Mouse (Mus musculus): ENCODE data around the gene Gstp2. TPM values are rescaled to one million over a fixed set of nuclear protein-coding genes. Genes with fewer than 3 reads are reported as not detected.

Gstp2 gene
- total and polyA plus RNA-seq, 2 experiments: 7.9 to 9.2 TPM

- TF ChIP-seq POLR2A (IDR thresholded peaks at IDR 0.05; ENCODE audit: extremely low read depth, insufficient read depth, low read length): no peak
- TF ChIP-seq CTCF (IDR thresholded peaks at IDR 0.05; ENCODE audit: low read depth, low read length): peak; percentile 74
- no peaks in the 10 kb centered on the region for H3K27me3 ChIP-seq (ENCODE audit: control insufficient read depth, insufficient read depth, low read length)
Observed at GRCm38 (mm10) chr19:4084984-4085383, 39.2 kb upstream of the Gstp2 start.

GRCm38 (mm10) chr19:4083826-4084225 is 38.0 kb upstream of the Gstp2 start:
- H3K27me3 ChIP-seq (ENCODE audit: control insufficient read depth, insufficient read depth, low read length): no peaks in the 10 kb centered on the region
- 80% methylated on average over 8 of the region's 8 CpGs for WGBS
- no peak overlapping the region for H3K9ac ChIP-seq (ENCODE audit: low read depth, low read length)
- H3K36me3 ChIP-seq (ENCODE audit: control insufficient read depth, insufficient read depth, low read length): no peaks in the 10 kb centered on the region
- no peak for TF ChIP-seq CTCF (IDR thresholded peaks at IDR 0.05; ENCODE audit: low read depth, low read length)
- TF ChIP-seq POLR2A (IDR thresholded peaks at IDR 0.05; ENCODE audit: extremely low read depth, insufficient read depth, low read length): no peak
- H3K4me1 ChIP-seq (ENCODE audit: control insufficient read depth, insufficient read depth, low read length): peaks cover 17% of the 10 kb centered on the region; the same call in 1 of the 2 replicates
- no peak for DNase-seq (ENCODE audit: extremely low read depth, low read depth, low spot score)
- H3K79me2 ChIP-seq (ENCODE audit: control insufficient read depth, insufficient read depth, low read length): no peaks in the 10 kb centered on the region
- H3K4me3 ChIP-seq (ENCODE audit: insufficient read depth, low read depth, low read length): no peak overlapping the region
- H3K27ac ChIP-seq (replicated peaks; ENCODE audit: insufficient read depth, low read depth, low read length): no peak overlapping the region

More at GRCm38 (mm10) chr19:4084984-4085383, 39.2 kb upstream of the Gstp2 start:
- peak; percentile 77 for DNase-seq (ENCODE audit: extremely low read depth, low read depth, low spot score)
- no peak overlapping the region for H3K4me3 ChIP-seq (ENCODE audit: insufficient read depth, low read depth, low read length)
- H3K36me3 ChIP-seq (ENCODE audit: control insufficient read depth, insufficient read depth, low read length): no peaks in the 10 kb centered on the region
- 47% methylated on average over 1 of the region's 1 CpGs for WGBS
- H3K9ac ChIP-seq (ENCODE audit: low read depth, low read length): peak overlapping the region; percentile 32
- no peak overlapping the region; the same call in 1 of the 2 replicates for H3K27ac ChIP-seq (replicated peaks; ENCODE audit: insufficient read depth, low read depth, low read length)
- peaks cover 14% of the 10 kb centered on the region; the same call in 1 of the 2 replicates for H3K4me1 ChIP-seq (ENCODE audit: control insufficient read depth, insufficient read depth, low read length)
- no peaks in the 10 kb centered on the region for H3K79me2 ChIP-seq (ENCODE audit: control insufficient read depth, insufficient read depth, low read length)

- Histone ChIP-seq H3K9ac (ENCODE audit: low read depth, low read length) (no peak overlapping the region), H3K4me1 (ENCODE audit: control insufficient read depth, insufficient read depth, low read length) (peaks cover 17% of the 10 kb centered on the region; the same call in 1 of the 2 replicates), H3K27me3 (ENCODE audit: control insufficient read depth, insufficient read depth, low read length) (no peaks in the 10 kb centered on the region), H3K36me3 (ENCODE audit: control insufficient read depth, insufficient read depth, low read length) (no peaks in the 10 kb centered on the region), H3K79me2 (ENCODE audit: control insufficient read depth, insufficient read depth, low read length) (no peaks in the 10 kb centered on the region), H3K27ac (replicated peaks; ENCODE audit: insufficient read depth, low read depth, low read length) (no peak overlapping the region), H3K4me3 (ENCODE audit: insufficient read depth, low read depth, low read length) (no peak overlapping the region)
- TF ChIP-seq CTCF (IDR thresholded peaks at IDR 0.05; ENCODE audit: low read depth, low read length) (no peak), POLR2A (IDR thresholded peaks at IDR 0.05; ENCODE audit: extremely low read depth, insufficient read depth, low read length) (no peak)
- WGBS: 89% methylated on average over 7 of the region's 7 CpGs
- DNase-seq (ENCODE audit: extremely low read depth, low read depth, low spot score): no peak
Observed at GRCm38 (mm10) chr19:4083316-4083715, 37.5 kb upstream of the Gstp2 start.

- no peak for DNase-seq (ENCODE audit: extremely low read depth, low read depth, low spot score)
- H3K4me1 ChIP-seq (ENCODE audit: control insufficient read depth, insufficient read depth, low read length): peaks cover 17% of the 10 kb centered on the region; the same call in 1 of the 2 replicates
- no peak for TF ChIP-seq CTCF (IDR thresholded peaks at IDR 0.05; ENCODE audit: low read depth, low read length)
- TF ChIP-seq POLR2A (IDR thresholded peaks at IDR 0.05; ENCODE audit: extremely low read depth, insufficient read depth, low read length): no peak
Observed at GRCm38 (mm10) chr19:4082219-4082965, 36.6 kb upstream of the Gstp2 start.

GRCm38 (mm10) chr19:4081394-4081793 is 35.6 kb upstream of the Gstp2 start, which contains the start of gene Cabp2:
Cabp2 (plus strand) TSS chr19:4081578.
- Histone ChIP-seq H3K4me3 (ENCODE audit: insufficient read depth, low read depth, low read length) (no peak within 1 kb of the TSS), H3K9ac (ENCODE audit: low read depth, low read length) (0 out of 2 replicates have a peak within 1 kb of the TSS, but pooled peaks have one; percentile 36), H3K36me3 (ENCODE audit: control insufficient read depth, insufficient read depth, low read length) (no peaks in the 10 kb centered on the region), H3K4me1 (ENCODE audit: control insufficient read depth, insufficient read depth, low read length) (peaks cover 17% of the 10 kb centered on the region; the same call in 1 of the 2 replicates), H3K27ac (replicated peaks; ENCODE audit: insufficient read depth, low read depth, low read length) (no peak within 1 kb of the TSS; the same call in 1 of the 2 replicates), H3K27me3 (ENCODE audit: control insufficient read depth, insufficient read depth, low read length) (no peaks in the 10 kb centered on the region), H3K79me2 (ENCODE audit: control insufficient read depth, insufficient read depth, low read length) (no peaks in the 10 kb centered on the region)
- DNase-seq (ENCODE audit: extremely low read depth, low read depth, low spot score): no peak
- TF ChIP-seq POLR2A (IDR thresholded peaks at IDR 0.05; ENCODE audit: extremely low read depth, insufficient read depth, low read length) (no peak), CTCF (IDR thresholded peaks at IDR 0.05; ENCODE audit: low read depth, low read length) (no peak)
- WGBS: 47% methylated on average over 3 of the region's 3 CpGs

More at GRCm38 (mm10) chr19:4082219-4082965, 36.6 kb upstream of the Gstp2 start:
- no peaks in the 10 kb centered on the region for H3K79me2 ChIP-seq (ENCODE audit: control insufficient read depth, insufficient read depth, low read length)
- H3K4me3 ChIP-seq (ENCODE audit: insufficient read depth, low read depth, low read length): no peak overlapping the region
- no peaks in the 10 kb centered on the region for H3K27me3 ChIP-seq (ENCODE audit: control insufficient read depth, insufficient read depth, low read length)
- no peak overlapping the region for H3K9ac ChIP-seq (ENCODE audit: low read depth, low read length)
- H3K36me3 ChIP-seq (ENCODE audit: control insufficient read depth, insufficient read depth, low read length): no peaks in the 10 kb centered on the region
- no peak overlapping the region for H3K27ac ChIP-seq (replicated peaks; ENCODE audit: insufficient read depth, low read depth, low read length)
- WGBS: 92% methylated on average over 11 of the region's 11 CpGs

Measured in liver, adult 2 months (tissue).